8 mouse cellular contexts compared by ENCODE assay signal in the genomic region with DNA sequence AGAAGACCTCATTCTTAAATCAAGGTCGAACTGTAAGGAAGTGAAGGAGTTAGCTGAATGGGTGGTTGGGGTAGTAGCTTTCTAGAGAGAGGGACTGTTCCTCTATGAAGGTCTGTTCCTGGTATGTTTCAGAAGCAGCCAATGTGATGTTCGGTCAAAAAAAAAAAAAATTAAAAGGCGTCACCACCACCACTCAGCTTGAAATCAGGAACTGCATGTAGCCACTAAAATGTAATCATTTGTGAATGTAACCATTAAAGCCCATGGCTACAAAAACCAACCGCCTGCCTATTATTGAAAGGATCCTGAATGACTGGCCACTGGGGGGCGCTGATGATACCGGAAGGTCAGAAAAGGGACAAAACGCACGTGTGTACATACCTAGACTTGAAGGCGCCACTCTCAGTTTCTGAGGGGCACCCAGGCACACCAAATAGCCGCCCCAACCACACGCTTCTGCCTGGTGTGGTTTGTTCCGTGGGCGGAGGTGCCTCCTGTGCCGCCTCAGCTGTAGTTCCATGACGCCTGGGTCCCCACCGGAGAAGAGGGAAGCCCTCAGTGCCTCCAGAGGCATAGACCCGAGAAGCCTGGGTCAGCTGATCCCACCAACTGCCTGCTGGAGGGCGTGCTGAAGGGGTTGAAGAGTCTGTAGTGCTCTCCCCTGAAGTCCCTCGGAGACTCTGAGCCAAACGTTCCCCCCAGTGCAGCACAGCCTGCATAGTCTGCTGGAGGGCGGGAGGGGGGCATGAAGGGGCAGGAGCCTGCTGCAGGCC. TPM values are rescaled to one million over a fixed set of nuclear protein-coding genes. Genes with fewer than 3 reads are reported as not detected.
DNase-seq lines count a peak whose midpoint lies in the region; ATAC-seq and TF ChIP-seq lines count a peak whose summit lies in the region.

No protein-coding gene starts in this region.

- peak; percentile 77 for TF ChIP-seq CTCF in kidney, postnatal 0 days (IDR thresholded peaks at IDR 0.05; ENCODE audit: low read depth)
- peak; percentile 51 for TF ChIP-seq CTCF in olfactory bulb, adult 2 months (IDR thresholded peaks at IDR 0.05; ENCODE audit: insufficient read depth, low read depth, low read length)

- peak overlapping the region; percentile 27; the same call in 1 of the 2 replicates for H3K27ac ChIP-seq in kidney, postnatal 0 days
- no peak overlapping the region for H3K27ac ChIP-seq in liver, embryonic 15.5 days (replicated peaks)
- no peak overlapping the region for H3K27ac ChIP-seq in olfactory bulb, adult 2 months (ENCODE audit: insufficient read depth, low read depth, low read length)

- no peaks in the 10 kb centered on the region for H3K9me3 ChIP-seq in kidney, postnatal 0 days (replicated peaks; ENCODE audit: low read length)
- no peaks in the 10 kb centered on the region for H3K9me3 ChIP-seq in liver, embryonic 15.5 days (replicated peaks)

- peak; percentile 45 for DNase-seq in ovary, postnatal 10 days (ENCODE audit: low spot score)
- no peak for DNase-seq in ovary, adult 18-20 months (ENCODE audit: low spot score)
- DNase-seq in cerebellum, postnatal 36 days, result peak; percentile 81 to 84
- peak; percentile 68 for DNase-seq in heart, adult 8-10 months (ENCODE audit: low spot score)
- DNase-seq in kidney, postnatal 0 days (ENCODE audit: low spot score), result peak; percentile 91
- peak; percentile 84 for DNase-seq in thymus, postnatal 0 days (ENCODE audit: low spot score)

- 20% methylated on average over 21 of the region's 21 CpGs for WGBS in kidney, postnatal 0 days
- WGBS in liver, embryonic 15.5 days (ENCODE audit: insufficient replicate concordance), result 15% methylated on average over 21 of the region's 21 CpGs
- 29% methylated on average over 21 of the region's 21 CpGs for WGBS in olfactory bulb, adult 2 months

- H3K27me3 ChIP-seq in kidney, postnatal 0 days (ENCODE audit: insufficient read depth, low read length), result no peaks in the 10 kb centered on the region
- H3K27me3 ChIP-seq in liver, embryonic 15.5 days, result peaks cover 37% of the 10 kb centered on the region

- H3K4me2 ChIP-seq in kidney, postnatal 0 days (ENCODE audit: low read length), result peak overlapping the region; percentile 39; the same call in 1 of the 2 replicates
- H3K4me2 ChIP-seq in liver, embryonic 15.5 days, result peak overlapping the region; percentile 60

- ATAC-seq in kidney, postnatal 0 days (replicated peaks; ENCODE audit: low FRiP score, low read depth), result peak; percentile 38
- ATAC-seq in liver, embryonic 15.5 days (ENCODE audit: insufficient read depth), result no peak

- peaks cover 12% of the 10 kb centered on the region; the same call in 1 of the 2 replicates for H3K4me1 ChIP-seq in kidney, postnatal 0 days (replicated peaks; ENCODE audit: insufficient read depth, low read length)
- H3K4me1 ChIP-seq in liver, embryonic 15.5 days (replicated peaks), result peaks cover 52% of the 10 kb centered on the region
- peaks cover 33% of the 10 kb centered on the region for H3K4me1 ChIP-seq in olfactory bulb, adult 2 months (ENCODE audit: control insufficient read depth, insufficient read depth, low read length)

- no peak for TF ChIP-seq POLR2A in olfactory bulb, adult 2 months (IDR thresholded peaks at IDR 0.05; ENCODE audit: insufficient read depth, low read depth, low read length)

- H3K9ac ChIP-seq in kidney, postnatal 0 days (ENCODE audit: low read depth, low read length), result no peak overlapping the region
- H3K9ac ChIP-seq in liver, embryonic 15.5 days, result no peak overlapping the region

- H3K36me3 ChIP-seq in kidney, postnatal 0 days (ENCODE audit: insufficient read depth, low read length), result no peaks in the 10 kb centered on the region
- H3K36me3 ChIP-seq in liver, embryonic 15.5 days (replicated peaks), result no peaks in the 10 kb centered on the region

- H3K4me3 ChIP-seq in kidney, postnatal 0 days (replicated peaks; ENCODE audit: low read depth, low read length), result 0 out of 2 replicates have a peak overlapping the region, but pooled peaks have one; percentile 9
- peak overlapping the region; percentile 21; the same call in 1 of the 2 replicates for H3K4me3 ChIP-seq in liver, embryonic 15.5 days (replicated peaks)
- H3K4me3 ChIP-seq in olfactory bulb, adult 2 months (ENCODE audit: insufficient read depth, low read depth, low read length), result no peak overlapping the region

RNA-seq across cellular contexts. Expression of a gene that starts 5.6 kb away (rescaled TPM):
- total RNA-seq in heart, adult 8-10 months (2022), result 10 to 100 TPM; 24.4 to 29.1 (median 28.5) TPM
- 19.8 TPM in 2 replicates for polyA plus RNA-seq in kidney, postnatal 0 days (2015; fragmentation: Nextera tagmentation; extraction: Ambion mirVana)
- polyA plus RNA-seq in liver, embryonic 15.5 days (2015; fragmentation: Nextera tagmentation; extraction: Ambion mirVana), result 3.0 and 4.0 TPM in 2 replicates
- not detected in 2 replicates for polyA plus RNA-seq in olfactory bulb, adult 2 months (2012; ENCODE audit: insufficient read depth, insufficient read length, low replicate concordance, missing spikeins)
- polyA plus RNA-seq in thymus, postnatal 0 days (2015; fragmentation: Nextera tagmentation; extraction: Ambion mirVana), result 12.1 and 13.4 TPM in 2 replicates

RNA-seq across cellular contexts. Expression of a gene that starts 13.4 kb away (rescaled TPM):
- not detected for total RNA-seq in heart, adult 8-10 months (2022)
- polyA plus RNA-seq in kidney, postnatal 0 days (2015; fragmentation: Nextera tagmentation; extraction: Ambion mirVana), result not detected in 2 replicates
- polyA plus RNA-seq in liver, embryonic 15.5 days (2015; fragmentation: Nextera tagmentation; extraction: Ambion mirVana), result not detected in 2 replicates
- polyA plus RNA-seq in olfactory bulb, adult 2 months (2012; ENCODE audit: insufficient read depth, insufficient read length, low replicate concordance, missing spikeins), result not detected in 2 replicates
- polyA plus RNA-seq in thymus, postnatal 0 days (2015; fragmentation: Nextera tagmentation; extraction: Ambion mirVana), result not detected in 2 replicates

RNA-seq across cellular contexts. Expression of a gene that starts 14.2 kb away (rescaled TPM):
- total RNA-seq in heart, adult 8-10 months (2022), result 10 to 100 TPM; 20.8 to 23.2 (median 22.3) TPM
- polyA plus RNA-seq in kidney, postnatal 0 days (2015; fragmentation: Nextera tagmentation; extraction: Ambion mirVana), result 138 and 150 TPM in 2 replicates
- polyA plus RNA-seq in liver, embryonic 15.5 days (2015; fragmentation: Nextera tagmentation; extraction: Ambion mirVana), result 339 and 359 TPM in 2 replicates
- polyA plus RNA-seq in olfactory bulb, adult 2 months (2012; ENCODE audit: insufficient read depth, insufficient read length, low replicate concordance, missing spikeins), result not detected in 2 replicates
- polyA plus RNA-seq in thymus, postnatal 0 days (2015; fragmentation: Nextera tagmentation; extraction: Ambion mirVana), result 180 and 193 TPM in 2 replicates

RNA-seq across cellular contexts. Expression of a gene that starts 48.4 kb away (rescaled TPM):
- not detected for total RNA-seq in heart, adult 8-10 months (2022)
- 3.7 and 6.8 TPM in 2 replicates for polyA plus RNA-seq in kidney, postnatal 0 days (2015; fragmentation: Nextera tagmentation; extraction: Ambion mirVana)
- polyA plus RNA-seq in liver, embryonic 15.5 days (2015; fragmentation: Nextera tagmentation; extraction: Ambion mirVana), result 102 and 104 TPM in 2 replicates
- not detected in 2 replicates for polyA plus RNA-seq in olfactory bulb, adult 2 months (2012; ENCODE audit: insufficient read depth, insufficient read length, low replicate concordance, missing spikeins)
- not detected in 2 replicates for polyA plus RNA-seq in thymus, postnatal 0 days (2015; fragmentation: Nextera tagmentation; extraction: Ambion mirVana)
